Mouse (Mus musculus): ENCODE data around the gene Kcnk3.

DNA sequence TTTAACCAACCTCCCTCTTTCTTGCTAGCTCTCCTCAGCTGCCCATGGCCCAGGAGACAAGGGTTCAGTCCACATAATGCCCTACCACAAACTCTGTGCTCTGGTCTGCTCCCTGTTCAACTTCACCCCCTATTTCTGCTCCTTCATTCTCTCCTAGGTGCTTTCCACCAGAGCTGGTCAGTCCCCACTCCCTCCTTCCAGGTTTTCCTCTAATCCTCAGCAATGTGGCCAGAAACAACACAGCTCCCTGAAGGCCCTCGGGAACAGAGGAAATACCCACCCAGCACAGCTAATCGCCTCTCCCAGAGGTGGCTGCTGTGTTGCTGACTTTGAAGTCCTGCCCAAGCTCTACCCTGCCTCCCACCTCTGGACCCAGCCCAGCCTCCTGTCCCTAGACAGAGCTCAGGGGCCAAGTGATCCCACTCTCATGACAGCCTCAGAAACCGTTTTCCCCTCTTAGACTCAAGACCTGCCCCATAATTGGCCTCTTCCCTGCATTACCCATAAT is 27.9 kb upstream of the Kcnk3 start:
- TF ChIP-seq CTCF (IDR thresholded peaks at IDR 0.05; ENCODE audit: low read depth) (no peak), EP300 (optimal IDR thresholded peaks at IDR 0.05) (no peak)

All from stomach, postnatal 0 days (tissue).